Mouse (Mus musculus) hindbrain, embryonic 10.5 days (tissue): ENCODE results near the gene Vmn1r166. TPM values are rescaled to one million over a fixed set of nuclear protein-coding genes. Genes with fewer than 3 reads are reported as not detected.
"Not testable (repeated sequence)": the region's sequence is repeated elsewhere in the genome, so short reads cannot be mapped to it uniquely, and the experiment has no call there.

Source experiments
- DNase-seq: peaks from one replicate; pipeline ENCODE4 v3.0.0-alpha.2; 2017; ENCODE audit warnings: low spot score
- H3K27ac ChIP-seq: fragments of 300-500 bp; sonication (generic); 2 replicates; pipeline ENCODE4 v1.5.1; 2016; ENCODE audit warnings: mild to moderate bottlenecking, moderate library complexity
- H3K27me3 ChIP-seq: fragments of 300-500 bp; sonication (generic); 2 replicates; pipeline ENCODE4 v1.6.1; 2016; ENCODE audit warnings: mild to moderate bottlenecking; ENCODE audit not compliant: poor library complexity, insufficient read depth, severe bottlenecking
- H3K36me3 ChIP-seq: fragments of 300-500 bp; sonication (generic); 2 replicates; pipeline ENCODE4 v1.6.1; 2016; ENCODE audit warnings: mild to moderate bottlenecking, moderate library complexity
- H3K4me1 ChIP-seq: fragments of 300-500 bp; sonication (generic); replicated peaks from 2 replicates; pipeline ENCODE4 v1.6.1; 2016; ENCODE audit warnings: mild to moderate bottlenecking
- H3K4me3 ChIP-seq: fragments of 300-500 bp; sonication (generic); 2 replicates; pipeline ENCODE4 v1.5.1; 2016; ENCODE audit warnings: mild to moderate bottlenecking, moderate library complexity
- H3K9me3 ChIP-seq: fragments of 300-500 bp; sonication (generic); 2 replicates; pipeline ENCODE4 v1.6.1; 2016; ENCODE audit warnings: mild to moderate bottlenecking, moderate library complexity
- WGBS: fragments of 180-500 bp; shearing (Covaris S2); methylation state at CpG from one replicate; pipeline ENCODE4 v1.1.7; 2016; 5-methylcytosine and 5-hydroxymethylcytosine counted together
- polyA plus RNA-seq: library from polyadenylated mRNA; unstranded; fragments of >200 nt; fragmentation: Nextera tagmentation; extraction: Ambion mirVana; gene quantifications from 2 replicates; pipeline ENCODE4 v1.2.1, GENCODE M21; 2016

The Vmn1r166 gene
- polyA plus RNA-seq = not detected in 2 replicates

DNA sequence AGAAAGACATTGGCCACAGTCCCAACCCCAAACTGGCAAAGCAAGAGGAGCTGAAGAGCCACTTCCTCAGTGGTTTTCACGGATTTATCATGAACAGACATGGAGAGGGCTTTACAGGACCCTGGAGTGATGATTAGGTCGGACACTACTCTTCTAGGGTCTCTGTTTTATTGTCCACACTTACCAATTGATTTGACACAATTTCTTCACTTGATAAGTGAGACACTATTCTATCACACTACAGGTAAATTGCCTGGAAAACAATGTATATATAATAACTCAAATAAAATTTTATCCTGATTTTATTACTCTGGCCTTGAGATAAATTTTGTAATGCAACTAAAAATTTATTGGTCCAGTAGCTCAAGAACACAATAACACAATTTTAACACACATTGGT is at the start of gene Vmn1r166:
Gene Vmn1r166, minus strand, starts transcription at position 101 of the 400 bp plus-strand sequence.
- not testable (repeated sequence) for H3K27me3 ChIP-seq, H3K4me3 ChIP-seq, H3K9me3 ChIP-seq, H3K27ac ChIP-seq, DNase-seq, H3K4me1 ChIP-seq, H3K36me3 ChIP-seq
- WGBS = no CpG with 5 or more reads among the region's 2 CpGs

- not testable (repeated sequence) for H3K27ac ChIP-seq, H3K4me3 ChIP-seq, DNase-seq, H3K27me3 ChIP-seq, H3K36me3 ChIP-seq, H3K4me1 ChIP-seq
- 88% methylated on average over 3 of the region's 3 CpGs for WGBS
- H3K9me3 ChIP-seq = peaks cover 41% of the 10 kb centered on the region
Measured at GRCm38 (mm10) chr7:23300892-23301291, 49.4 kb upstream of the Vmn1r166 start, which contains the start of gene Nlrp4e. Gene Nlrp4e, plus strand, starts transcription at chr7:23301192.

- not testable (repeated sequence) for H3K27ac ChIP-seq, H3K4me1 ChIP-seq, H3K4me3 ChIP-seq, DNase-seq, H3K36me3 ChIP-seq, H3K9me3 ChIP-seq, H3K27me3 ChIP-seq
- no CpG with 5 or more reads among the region's 2 CpGs for WGBS
Measured at GRCm38 (mm10) chr7:23278800-23279199, 27.3 kb upstream of the Vmn1r166 start, which contains the start of gene Gm6902. Gene Gm6902, minus strand, starts transcription at chr7:23278900.

DNA sequence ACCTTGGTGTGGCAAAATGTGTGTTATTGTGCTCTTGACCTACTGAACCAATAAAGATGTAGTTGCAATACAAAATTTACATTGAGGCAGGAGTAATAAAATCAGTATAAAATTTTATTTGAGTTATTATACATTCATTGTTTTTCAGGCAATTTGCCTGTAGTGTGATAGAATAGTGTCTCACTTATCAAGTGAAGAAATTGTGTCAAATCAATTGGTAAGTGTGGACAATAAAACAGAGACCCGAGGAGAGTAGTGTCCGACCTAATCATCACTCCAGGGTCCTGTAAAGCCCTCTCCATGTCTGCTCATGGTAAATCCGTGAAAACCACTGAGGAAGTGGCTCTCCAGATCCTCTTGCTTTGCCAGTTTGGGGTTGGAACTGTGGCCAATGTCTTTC is 34.5 kb downstream of the Vmn1r166 start, which contains the start of gene Vmn1r165:
Gene Vmn1r165, plus strand, starts transcription at position 301 of the 400 bp plus-strand sequence.
- not testable (repeated sequence) for H3K27me3 ChIP-seq, H3K9me3 ChIP-seq, H3K4me3 ChIP-seq, H3K36me3 ChIP-seq, H3K4me1 ChIP-seq, DNase-seq, H3K27ac ChIP-seq
- WGBS = no CpG with 5 or more reads among the region's 3 CpGs

Other genes starting within 250 kb of the Vmn1r166 start
- gene Gm4216, start 231.8 kb downstream of the Vmn1r166 start, polyA plus RNA-seq = not detected in 2 replicates
- gene Vmn1r163, start 196.1 kb downstream of the Vmn1r166 start, polyA plus RNA-seq = not detected in 2 replicates
- not detected in 2 replicates for gene Gm8720, start 184.2 kb downstream of the Vmn1r166 start, polyA plus RNA-seq
- not detected in 2 replicates for gene Gm10662, start 107.2 kb downstream of the Vmn1r166 start, polyA plus RNA-seq
- gene Vmn1r165, start 34.4 kb downstream of the Vmn1r166 start, polyA plus RNA-seq = not detected in 2 replicates
- gene Gm6902, start 27.2 kb upstream of the Vmn1r166 start, polyA plus RNA-seq = not detected in 2 replicates
- gene Nlrp4e, start 49.5 kb upstream of the Vmn1r166 start, polyA plus RNA-seq = not detected in 2 replicates
- not detected in 2 replicates for gene Nlrp5, start 134.2 kb upstream of the Vmn1r166 start, polyA plus RNA-seq